Mouse (Mus musculus) midbrain, embryonic 14.5 days (tissue): ENCODE measurements around the gene Hdac1. TPM values are rescaled to one million over a fixed set of nuclear protein-coding genes. Genes with fewer than 3 reads are reported as not detected.

Experiments
- ATAC-seq: fragments of 200-750 bp; cut with Nextera tagmentation; 2 replicates; pipeline ENCODE4 v1.8.0; 2017; ENCODE audit warnings: moderate number of reproducible peaks, moderate library complexity; ENCODE audit not compliant: low FRiP score, low TSS enrichment
- DNase-seq: peaks from one replicate; pipeline ENCODE4 v3.0.0-alpha.2; 2015
- H3K27ac ChIP-seq: fragments of 300-500 bp; sonication (generic); replicated peaks from 2 replicates; pipeline ENCODE4 v1.5.1; 2014; ENCODE audit warnings: mild to moderate bottlenecking, low read depth, low read length, moderate library complexity
- H3K27me3 ChIP-seq: fragments of 300-500 bp; sonication (generic); 2 replicates; pipeline ENCODE4 v1.6.1; 2014; ENCODE audit warnings: low read length, control low read depth, mixed read lengths; ENCODE audit not compliant: control insufficient read depth, insufficient read depth
- H3K36me3 ChIP-seq: fragments of 300-500 bp; sonication (generic); 2 replicates; pipeline ENCODE4 v1.6.1; 2014; ENCODE audit warnings: low read length, control low read depth; ENCODE audit not compliant: control insufficient read depth, insufficient read depth
- H3K4me1 ChIP-seq: fragments of 300-500 bp; sonication (generic); 2 replicates; pipeline ENCODE4 v1.6.1; 2014; ENCODE audit warnings: mild to moderate bottlenecking, antibody characterized with exemption, low read length, control low read depth; ENCODE audit not compliant: control insufficient read depth, insufficient read depth
- H3K4me2 ChIP-seq: fragments of 300-500 bp; sonication (generic); 2 replicates; pipeline ENCODE4 v1.6.1; 2014; ENCODE audit warnings: mild to moderate bottlenecking, low read length, moderate library complexity
- H3K4me3 ChIP-seq: fragments of 300-500 bp; sonication (generic); replicated peaks from 2 replicates; pipeline ENCODE4 v1.5.1; 2014; ENCODE audit warnings: low read depth, low read length
- H3K9ac ChIP-seq: fragments of 300-500 bp; sonication (generic); replicated peaks from 2 replicates; pipeline ENCODE4 v1.6.1; 2014; ENCODE audit warnings: mild to moderate bottlenecking, low read length, moderate library complexity
- H3K9me3 ChIP-seq: fragments of 300-500 bp; sonication (generic); 2 replicates; pipeline ENCODE4 v1.6.1; 2016; ENCODE audit warnings: low read length, control low read depth, mixed read lengths; ENCODE audit not compliant: control insufficient read depth
- WGBS: fragments of 180-500 bp; shearing (Covaris S2); extraction: QIAGEN DNeasy Blood & Tissue Kit; methylation state at CpG from one replicate; pipeline ENCODE4 v1.1.7; 2014; 5-methylcytosine and 5-hydroxymethylcytosine counted together
- polyA plus RNA-seq: library from polyadenylated mRNA; unstranded; fragments of >200 nt; fragmentation: Nextera tagmentation; extraction: Ambion mirVana; gene quantifications from 2 replicates; pipeline ENCODE4 v1.2.1, GENCODE M21; 2014

The Hdac1 gene
- polyA plus RNA-seq, 1 experiment from 2014 or later = 101 TPM

DNA sequence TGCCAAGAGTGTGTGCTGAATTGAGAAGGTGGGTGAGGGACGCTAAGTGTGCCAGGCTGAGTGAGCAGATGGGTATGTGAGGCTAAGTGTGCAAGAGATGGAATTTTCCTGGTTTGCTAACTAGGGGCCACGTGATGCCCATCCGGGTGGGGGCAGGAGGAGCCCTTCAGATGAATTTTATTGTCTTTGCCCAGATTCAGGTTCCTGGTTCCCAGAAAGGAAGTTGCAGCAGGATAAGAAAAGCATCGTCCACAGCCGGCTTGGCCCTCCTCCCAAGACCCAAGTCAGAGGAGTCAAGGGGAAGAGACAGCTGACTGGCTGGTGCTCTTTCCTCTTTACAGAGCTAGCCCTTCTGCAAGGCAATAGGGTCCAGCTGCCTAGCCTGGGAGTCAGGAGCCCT lies 36.0 kb upstream of the Hdac1 start, which contains the start of gene Fam167b:
Fam167b (minus strand) TSS at position 84 of the 400 bp plus-strand sequence.
- 92% methylated on average over 5 of the region's 5 CpGs for WGBS
- ATAC-seq (no peak), DNase-seq (no peak)
- no peak within 1 kb of the TSS for H3K4me3 ChIP-seq
- H3K4me2 ChIP-seq = 0 out of 2 replicates have a peak within 1 kb of the TSS, but pooled peaks have one; percentile 28
- H3K9me3 ChIP-seq = no peaks in the 10 kb centered on the region
- H3K36me3 ChIP-seq = no peaks in the 10 kb centered on the region
- no peak within 1 kb of the TSS for H3K9ac ChIP-seq
- no peaks in the 10 kb centered on the region for H3K27me3 ChIP-seq
- H3K4me1 ChIP-seq = 0 out of 2 replicates have a peak, but pooled peaks cover 8% of the 10 kb centered on the region
- no peak within 1 kb of the TSS for H3K27ac ChIP-seq

DNA sequence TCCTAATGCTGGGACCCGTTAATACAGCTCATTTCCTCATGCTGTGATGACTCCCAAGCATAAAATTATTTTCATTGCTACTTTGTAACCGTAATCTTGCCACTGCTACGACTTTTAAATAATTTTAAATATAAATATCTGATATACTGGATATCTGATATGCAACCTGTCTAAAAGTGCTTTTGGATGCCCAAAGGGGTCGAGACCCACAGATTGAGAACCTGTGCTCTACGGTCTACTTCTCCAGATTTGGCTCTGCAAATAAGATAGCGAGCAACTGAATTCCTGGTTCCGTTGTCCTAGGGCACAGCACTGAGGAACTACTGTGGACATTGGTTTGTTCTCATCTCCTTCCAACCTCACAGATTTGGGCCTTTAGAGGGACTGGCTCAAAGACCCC lies 35.2 kb upstream of the Hdac1 start:
- 80% methylated on average over 7 of the region's 7 CpGs for WGBS
- H3K4me1 ChIP-seq = 0 out of 2 replicates have a peak, but pooled peaks cover 8% of the 10 kb centered on the region
- no peak overlapping the region for H3K4me2 ChIP-seq
- H3K9me3 ChIP-seq = no peaks in the 10 kb centered on the region
- H3K27me3 ChIP-seq = no peaks in the 10 kb centered on the region
- no peaks in the 10 kb centered on the region for H3K36me3 ChIP-seq
- no peak overlapping the region for H3K9ac ChIP-seq
- no peak for ATAC-seq
- no peak overlapping the region for H3K4me3 ChIP-seq
- no peak overlapping the region for H3K27ac ChIP-seq
- no peak for DNase-seq

DNA sequence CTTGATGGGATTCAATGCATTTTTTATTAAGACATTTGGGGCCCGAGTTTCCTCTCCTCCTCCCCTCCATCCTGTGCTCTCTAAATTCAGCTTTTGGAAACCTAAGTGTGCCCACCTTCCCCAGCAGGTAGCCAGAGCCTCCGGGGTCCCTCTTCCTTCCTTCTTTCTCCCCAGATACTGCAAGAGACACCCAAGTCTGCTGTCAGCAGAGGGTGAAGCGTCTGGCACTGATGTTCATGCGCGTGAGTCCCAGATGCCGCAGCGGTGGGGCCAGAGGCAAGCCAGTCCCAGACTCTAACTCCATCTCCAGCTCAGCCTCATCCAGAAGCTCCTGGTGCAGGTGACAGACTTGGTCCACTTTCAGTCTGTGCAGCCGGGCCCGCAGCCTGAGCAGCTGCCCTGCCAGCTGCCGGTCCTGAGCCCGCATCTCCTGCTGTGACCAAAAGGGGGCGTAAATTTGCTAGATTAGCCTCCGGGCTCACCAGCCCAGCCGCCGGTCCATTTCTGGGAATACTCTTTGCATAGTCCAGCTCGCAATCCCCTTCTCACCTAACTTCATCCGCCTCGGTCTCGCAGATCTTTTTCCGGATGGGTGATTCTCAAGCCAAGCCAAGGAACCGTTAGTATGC lies 34.5 kb upstream of the Hdac1 start:
- Histone ChIP-seq H3K36me3 (no peaks in the 10 kb centered on the region), H3K4me2 (0 out of 2 replicates have a peak overlapping the region, but pooled peaks have one; percentile 28), H3K4me1 (0 out of 2 replicates have a peak, but pooled peaks cover 8% of the 10 kb centered on the region), H3K27me3 (no peaks in the 10 kb centered on the region), H3K9ac (peak overlapping the region; percentile 23; the same call in 1 of the 2 replicates), H3K27ac (no peak overlapping the region), H3K9me3 (no peaks in the 10 kb centered on the region), H3K4me3 (no peak overlapping the region)
- peak; percentile 83 for DNase-seq
- WGBS = 20% methylated on average over 21 of the region's 21 CpGs
- no peak for ATAC-seq

- no peaks in the 10 kb centered on the region for H3K9me3 ChIP-seq
- H3K36me3 ChIP-seq = no peaks in the 10 kb centered on the region
- no peak for DNase-seq
- no peak for ATAC-seq
- no peaks in the 10 kb centered on the region for H3K27me3 ChIP-seq
- H3K4me3 ChIP-seq = no peak overlapping the region
- H3K4me1 ChIP-seq = 0 out of 2 replicates have a peak, but pooled peaks cover 8% of the 10 kb centered on the region
- 63% methylated on average over 7 of the region's 8 CpGs for WGBS
- no peak overlapping the region for H3K27ac ChIP-seq
- no peak overlapping the region for H3K4me2 ChIP-seq
- H3K9ac ChIP-seq = no peak overlapping the region
Measured at GRCm38 (mm10) chr4:129575171-129575844, 32.8 kb upstream of the Hdac1 start.

GRCm38 (mm10) chr4:129573430-129573829 lies 30.9 kb upstream of the Hdac1 start, which contains the start of gene Lck:
Lck (minus strand) TSS chr4:129573641.
- Histone ChIP-seq H3K27ac (no peak within 1 kb of the TSS), H3K9ac (no peak within 1 kb of the TSS), H3K36me3 (no peaks in the 10 kb centered on the region), H3K27me3 (no peaks in the 10 kb centered on the region), H3K9me3 (no peaks in the 10 kb centered on the region), H3K4me2 (no peak within 1 kb of the TSS), H3K4me3 (no peak within 1 kb of the TSS), H3K4me1 (0 out of 2 replicates have a peak, but pooled peaks cover 8% of the 10 kb centered on the region)
- no peak for DNase-seq
- ATAC-seq = no peak
- 94% methylated on average over 8 of the region's 8 CpGs for whole genome bisulfite sequencing

DNA sequence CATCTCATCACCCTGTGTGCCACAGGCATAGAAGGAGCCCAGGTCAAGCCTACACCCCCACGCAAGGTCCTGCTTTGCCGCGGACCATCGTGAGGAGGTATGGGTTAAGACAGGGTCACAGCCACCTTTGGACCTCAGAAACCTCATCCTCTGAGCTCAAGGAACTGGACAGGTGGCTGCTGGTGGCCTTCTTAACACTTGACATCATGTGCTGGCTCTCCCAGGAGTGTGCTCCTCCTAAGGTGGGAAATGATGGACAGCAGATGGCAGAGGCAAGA lies 30.5 kb upstream of the Hdac1 start:
- Histone ChIP-seq H3K27ac (no peak overlapping the region), H3K27me3 (no peaks in the 10 kb centered on the region), H3K4me1 (0 out of 2 replicates have a peak, but pooled peaks cover 8% of the 10 kb centered on the region), H3K9me3 (no peaks in the 10 kb centered on the region), H3K4me3 (no peak overlapping the region), H3K9ac (no peak overlapping the region), H3K36me3 (no peaks in the 10 kb centered on the region), H3K4me2 (no peak overlapping the region)
- WGBS = 93% methylated on average over 4 of the region's 4 CpGs
- DNase-seq (no peak), ATAC-seq (no peak)

GRCm38 (mm10) chr4:129572236-129573092 lies 30.0 kb upstream of the Hdac1 start:
- no peak overlapping the region for H3K4me3 ChIP-seq
- no peak for ATAC-seq

GRCm38 (mm10) chr4:129571551-129572084 lies 29.1 kb upstream of the Hdac1 start:
- Histone ChIP-seq H3K27me3 (no peaks in the 10 kb centered on the region), H3K36me3 (no peaks in the 10 kb centered on the region), H3K4me2 (no peak overlapping the region), H3K9me3 (no peaks in the 10 kb centered on the region), H3K27ac (no peak overlapping the region), H3K4me3 (no peak overlapping the region), H3K4me1 (no peaks in the 10 kb centered on the region), H3K9ac (no peak overlapping the region)
- DNase-seq (no peak), ATAC-seq (no peak)
- 68% methylated on average over 8 of the region's 8 CpGs for WGBS

More at GRCm38 (mm10) chr4:129572236-129573092, 30.0 kb upstream of the Hdac1 start:
- WGBS = 88% methylated on average over 13 of the region's 13 CpGs
- H3K9me3 ChIP-seq = no peaks in the 10 kb centered on the region
- H3K27me3 ChIP-seq = no peaks in the 10 kb centered on the region
- H3K9ac ChIP-seq = no peak overlapping the region
- no peak overlapping the region for H3K4me2 ChIP-seq
- H3K27ac ChIP-seq = no peak overlapping the region
- 0 out of 2 replicates have a peak, but pooled peaks cover 8% of the 10 kb centered on the region for H3K4me1 ChIP-seq
- no peak for DNase-seq
- H3K36me3 ChIP-seq = no peaks in the 10 kb centered on the region
